8 mouse cellular contexts compared by ENCODE assay signal in genomic region chr11:69990850-69991691, GRCm38 (mm10). TPM values are rescaled to one million over a fixed set of nuclear protein-coding genes. Genes with fewer than 3 reads are reported as not detected.
DNase-seq lines count a peak whose midpoint lies in the region; ATAC-seq lines count a peak whose summit lies in the region.

Gabarap (plus strand) TSS chr11:69991143.

- peak within 1 kb of the TSS; percentile 82 for H3K9ac ChIP-seq in hindbrain, embryonic 15.5 days

- peak; percentile 95 for DNase-seq in T-cell, adult 2 months (ENCODE audit: low spot score)
- DNase-seq in cerebellum, postnatal 36 days: peak; percentile 96
- peak; percentile 96 to 97 for DNase-seq in frontal cortex, postnatal 36 days (ENCODE audit: low spot score in 2 of 2)
- DNase-seq in left cerebral cortex, adult 11 months (ENCODE audit: low spot score): peak; percentile 93
- peak; percentile 97 for DNase-seq in lung, postnatal 4 days
- peak; percentile 86 for DNase-seq in retina, postnatal 7 days (ENCODE audit: low read depth, low spot score)
- DNase-seq in urinary bladder, adult 2 months (ENCODE audit: low spot score): peak; percentile 87

- H3K4me3 ChIP-seq in hindbrain, embryonic 15.5 days: peak within 1 kb of the TSS; percentile 72

- H3K4me1 ChIP-seq in hindbrain, embryonic 15.5 days (replicated peaks): peaks cover 31% of the 10 kb centered on the region

- peaks cover 45% of the 10 kb centered on the region for H3K36me3 ChIP-seq in hindbrain, embryonic 15.5 days

- no peaks in the 10 kb centered on the region for H3K27me3 ChIP-seq in hindbrain, embryonic 15.5 days

- no peaks in the 10 kb centered on the region for H3K9me3 ChIP-seq in hindbrain, embryonic 15.5 days

- peak within 1 kb of the TSS; percentile 75 for H3K4me2 ChIP-seq in hindbrain, embryonic 15.5 days

- WGBS in hindbrain, embryonic 15.5 days: under 1% methylated on average over 40 of the region's 40 CpGs

- H3K27ac ChIP-seq in hindbrain, embryonic 15.5 days (replicated peaks): peak within 1 kb of the TSS; percentile 93

- peak; percentile 71 for ATAC-seq in hindbrain, embryonic 15.5 days (ENCODE audit: low FRiP score, low read depth)

RNA-seq across cellular contexts. Expression of gene Gabarap, which starts in this region (rescaled TPM):
- 561 and 571 TPM in 2 replicates for polyA plus RNA-seq in hindbrain, embryonic 15.5 days (2015; fragmentation: Nextera tagmentation; extraction: Ambion mirVana)
- 374 and 440 TPM in 2 replicates for polyA plus RNA-seq in urinary bladder, adult 2 months (2012; rRNA removed)

Comparison
In these comparisons a context has a peak if more than half of its experiments do, and no peak if none do; other contexts are left out.
1. Peak in every context shown above with its lines: DNase-seq, ATAC-seq, H3K4me3 ChIP-seq and H3K27ac ChIP-seq.